Mouse (Mus musculus) liver, embryonic 13.5 days (tissue): ENCODE data around the gene Anapc11. TPM values are rescaled to one million over a fixed set of nuclear protein-coding genes. Genes with fewer than 3 reads are reported as not detected.
A peak's percentile ranks its signal among the peaks of the same experiment; 100 is the strongest.
"Not testable (repeated sequence)": the region's sequence is repeated elsewhere in the genome, so short reads cannot be mapped to it uniquely, and the experiment has no call there.

Source experiments
- ATAC-seq: fragments of 200-750 bp; cut with Nextera tagmentation; 2 replicates; pipeline ENCODE4 v1.8.0; 2017; ENCODE audit warnings: low read depth, mild to moderate bottlenecking, moderate number of reproducible peaks, moderate library complexity
- DNase-seq: peaks from one replicate; pipeline ENCODE4 v3.0.0; 2022
- H3K27ac ChIP-seq: fragments of 300-500 bp; sonication (generic); 2 replicates; pipeline ENCODE4 v1.5.1; 2015; ENCODE audit warnings: moderate library complexity, mild to moderate bottlenecking, inconsistent platforms
- H3K27me3 ChIP-seq: fragments of 300-500 bp; sonication (generic); 2 replicates; pipeline ENCODE4 v1.6.1; 2015; ENCODE audit warnings: mild to moderate bottlenecking, inconsistent platforms
- H3K36me3 ChIP-seq: fragments of 300-500 bp; sonication (generic); 2 replicates; pipeline ENCODE4 v1.6.1; 2015; ENCODE audit warnings: mild to moderate bottlenecking, inconsistent platforms
- H3K4me1 ChIP-seq: fragments of 300-500 bp; sonication (generic); replicated peaks from 2 replicates; pipeline ENCODE4 v1.6.1; 2015; ENCODE audit warnings: inconsistent platforms
- H3K4me2 ChIP-seq: fragments of 300-500 bp; sonication (generic); 2 replicates; pipeline ENCODE4 v1.6.1; 2015; ENCODE audit warnings: inconsistent platforms, mild to moderate bottlenecking, moderate library complexity
- H3K4me3 ChIP-seq: fragments of 300-500 bp; sonication (generic); replicated peaks from 2 replicates; pipeline ENCODE4 v1.5.1; 2015; ENCODE audit warnings: mild to moderate bottlenecking, inconsistent platforms
- H3K9ac ChIP-seq: fragments of 300-500 bp; sonication (generic); 2 replicates; pipeline ENCODE4 v1.6.1; 2015; ENCODE audit warnings: mild to moderate bottlenecking, inconsistent platforms
- H3K9me3 ChIP-seq: fragments of 300-500 bp; sonication (generic); replicated peaks from 2 replicates; pipeline ENCODE4 v1.6.1; 2016; ENCODE audit warnings: inconsistent platforms
- WGBS: fragments of 180-500 bp; shearing (Covaris S2); methylation state at CpG from one replicate; pipeline ENCODE4 v1.1.7; 2015; ENCODE audit not compliant: insufficient replicate concordance; 5-methylcytosine and 5-hydroxymethylcytosine counted together
- polyA plus RNA-seq: library from polyadenylated mRNA; unstranded; fragments of >200 nt; fragmentation: Nextera tagmentation; extraction: Ambion mirVana; gene quantifications from 2 replicates; pipeline ENCODE4 v1.2.1, GENCODE M21; 2015

The Anapc11 gene
- polyA plus RNA-seq, 1 experiment from 2014 or later: 102 TPM

DNA sequence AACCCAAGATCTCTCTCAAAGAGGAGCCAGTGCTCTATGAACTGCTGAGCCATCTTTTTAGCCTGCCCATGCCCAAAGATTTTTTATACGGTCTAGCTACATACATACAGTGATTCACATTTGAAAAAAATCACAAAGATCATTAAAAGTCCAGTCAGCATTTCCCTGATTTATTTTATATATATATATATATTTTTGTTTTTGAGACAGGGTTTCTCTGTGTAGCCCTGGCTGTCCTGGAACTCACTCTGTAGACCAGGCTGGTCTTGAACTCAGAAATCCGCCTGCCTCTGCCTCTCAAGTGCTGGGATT is 15.3 kb upstream of the Anapc11 start:
- not testable (repeated sequence) for H3K27me3 ChIP-seq, ATAC-seq, H3K9ac ChIP-seq, H3K27ac ChIP-seq, DNase-seq, H3K4me3 ChIP-seq, H3K9me3 ChIP-seq, H3K4me2 ChIP-seq
- WGBS: 73% methylated on average over 2 of the region's 2 CpGs
- Histone ChIP-seq H3K36me3 (peaks cover 67% of the 10 kb centered on the region), H3K4me1 (peaks cover 39% of the 10 kb centered on the region)

DNA sequence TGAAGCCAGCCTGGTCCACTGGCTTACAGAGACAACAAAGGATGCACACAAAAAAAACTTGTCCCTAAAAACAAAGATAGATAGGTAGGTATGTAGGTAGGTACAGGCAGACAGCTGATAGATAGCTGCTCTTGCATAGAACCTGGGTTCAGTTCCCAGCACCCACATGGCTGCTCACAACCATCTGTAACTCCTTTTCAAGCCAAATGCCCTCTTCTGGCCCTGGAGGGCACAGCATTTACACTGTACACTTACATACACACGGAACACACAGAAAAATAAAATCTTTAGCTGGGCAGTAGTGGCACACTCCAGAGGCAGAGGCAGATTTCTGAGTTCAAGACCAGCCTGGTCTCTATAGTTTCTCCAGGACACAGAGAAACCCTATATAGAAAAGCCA is 14.3 kb upstream of the Anapc11 start:
- H3K9ac ChIP-seq: no peak overlapping the region
- WGBS: 91% methylated on average over 1 of the region's 1 CpGs
- H3K36me3 ChIP-seq: peaks cover 67% of the 10 kb centered on the region

DNA sequence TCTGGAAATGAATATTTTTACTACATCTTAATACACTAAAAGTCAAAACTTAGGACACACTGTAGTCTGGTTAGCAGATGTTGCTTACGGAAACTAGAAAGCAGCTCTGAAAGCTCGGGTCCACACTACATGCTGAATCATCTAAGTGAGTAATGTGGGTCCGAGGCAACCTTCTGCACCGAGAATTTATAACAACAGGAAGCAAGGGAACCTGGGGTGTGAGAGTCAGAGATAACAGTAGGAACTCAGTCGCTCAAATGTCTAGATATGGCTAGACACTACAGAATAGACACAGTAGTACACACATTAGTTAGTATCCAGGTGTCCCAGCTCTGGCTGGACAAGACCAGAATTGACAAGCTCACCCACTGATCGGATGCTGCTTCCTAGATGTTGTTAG is 9.7 kb upstream of the Anapc11 start:
- 23% methylated on average over 6 of the region's 6 CpGs for WGBS
- Histone ChIP-seq H3K9me3 (no peaks in the 10 kb centered on the region), H3K4me3 (no peak overlapping the region), H3K27ac (peak overlapping the region; percentile 61), H3K4me2 (no peak overlapping the region), H3K4me1 (peaks cover 23% of the 10 kb centered on the region), H3K9ac (peak overlapping the region; percentile 40), H3K36me3 (peaks cover 97% of the 10 kb centered on the region), H3K27me3 (no peaks in the 10 kb centered on the region)
- ATAC-seq (peak; percentile 60), DNase-seq (no peak)

More for the DNA sequence above, 14.3 kb upstream of the Anapc11 start:
- no peak for DNase-seq
- Histone ChIP-seq H3K4me3 (no peak overlapping the region), H3K27me3 (no peaks in the 10 kb centered on the region), H3K4me1 (peaks cover 36% of the 10 kb centered on the region), H3K9me3 (no peaks in the 10 kb centered on the region), H3K27ac (no peak overlapping the region), H3K4me2 (no peak overlapping the region)
- no peak for ATAC-seq

DNA sequence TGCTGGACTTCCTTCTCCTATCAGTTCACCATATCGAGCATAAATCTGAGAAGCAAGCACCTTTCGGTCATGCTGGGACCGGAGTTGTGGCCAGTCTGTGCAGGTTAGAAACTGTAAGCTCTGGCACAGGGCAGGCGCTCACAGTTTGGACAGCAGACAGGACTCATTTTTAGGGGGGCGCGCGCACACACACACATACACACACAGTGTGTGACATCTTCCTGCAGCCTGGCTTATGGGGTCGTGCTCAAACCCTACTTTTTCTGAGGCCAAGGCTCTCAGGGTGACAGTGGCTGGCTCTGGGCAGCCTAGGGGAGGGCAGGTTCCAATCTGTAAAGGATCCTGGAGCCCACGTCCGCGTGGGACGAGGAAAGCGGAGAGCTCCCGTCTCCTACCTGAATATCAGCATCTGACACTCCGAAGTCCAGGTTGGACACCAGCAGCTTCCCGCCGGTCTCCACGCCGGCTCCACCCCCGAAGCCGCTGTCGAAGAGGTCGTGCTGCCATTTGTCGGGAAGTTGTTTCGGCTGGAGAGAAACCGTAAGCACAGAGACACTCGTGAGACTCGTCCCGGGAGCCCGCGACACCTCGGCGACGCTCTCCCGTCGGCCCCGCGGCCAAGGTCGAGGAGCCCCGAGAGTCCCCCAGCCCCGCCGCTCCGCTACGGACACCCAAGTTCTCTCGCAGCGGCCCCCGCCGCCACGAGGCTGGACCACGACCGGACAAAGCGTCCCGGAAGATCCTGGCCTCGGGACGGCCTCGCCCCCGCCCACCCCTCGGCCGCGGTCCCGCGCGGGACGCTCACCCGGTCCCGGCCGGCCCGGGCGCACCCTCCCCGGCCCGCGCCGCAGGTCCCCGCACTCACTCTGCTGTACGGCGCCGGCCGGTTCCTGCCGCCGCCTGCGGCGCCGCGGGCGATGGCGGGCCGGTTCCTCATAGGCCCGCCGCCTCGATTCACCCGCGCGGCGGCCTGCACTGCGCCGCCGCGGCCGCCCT is 683 bp upstream of the Anapc11 start:
- WGBS: 2% methylated on average over 88 of the region's 99 CpGs
- peak; percentile 38 for ATAC-seq

DNA sequence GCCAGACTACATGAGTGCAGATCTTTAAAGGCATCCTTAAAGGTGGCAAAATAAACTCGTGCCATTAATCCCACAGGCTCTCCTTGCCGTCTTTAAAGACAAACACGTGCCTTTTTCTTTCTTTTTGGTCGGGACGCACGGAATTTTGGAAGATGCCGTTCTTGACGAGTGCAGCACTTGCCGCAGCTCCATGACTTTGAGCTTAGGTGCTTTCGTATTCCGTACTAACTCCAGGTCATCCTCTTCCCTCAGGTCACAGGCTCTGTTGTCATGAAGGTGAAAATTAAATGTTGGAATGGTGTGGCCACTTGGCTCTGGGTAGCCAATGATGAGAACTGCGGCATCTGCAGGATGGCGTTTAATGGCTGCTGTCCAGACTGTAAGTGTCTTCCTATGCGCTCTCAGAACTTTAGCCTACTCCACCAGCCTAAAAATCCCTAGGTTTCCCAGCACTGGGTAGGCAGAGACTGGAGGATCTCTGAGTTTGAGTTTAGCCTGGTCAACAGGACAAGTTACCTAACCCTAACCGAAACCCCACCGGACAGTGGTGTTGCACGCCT is 849 bp downstream of the Anapc11 start:
- DNase-seq: no peak
- no peak for ATAC-seq

More for the DNA sequence above, 683 bp upstream of the Anapc11 start:
- no peak for DNase-seq
- Histone ChIP-seq H3K9me3 (no peaks in the 10 kb centered on the region), H3K4me1 (peaks cover 78% of the 10 kb centered on the region), H3K27me3 (no peaks in the 10 kb centered on the region), H3K27ac (peak overlapping the region; percentile 95), H3K36me3 (peaks cover 68% of the 10 kb centered on the region), H3K4me3 (peak overlapping the region; percentile 99), H3K9ac (peak overlapping the region; percentile 99), H3K4me2 (peak overlapping the region; percentile 98)

DNA sequence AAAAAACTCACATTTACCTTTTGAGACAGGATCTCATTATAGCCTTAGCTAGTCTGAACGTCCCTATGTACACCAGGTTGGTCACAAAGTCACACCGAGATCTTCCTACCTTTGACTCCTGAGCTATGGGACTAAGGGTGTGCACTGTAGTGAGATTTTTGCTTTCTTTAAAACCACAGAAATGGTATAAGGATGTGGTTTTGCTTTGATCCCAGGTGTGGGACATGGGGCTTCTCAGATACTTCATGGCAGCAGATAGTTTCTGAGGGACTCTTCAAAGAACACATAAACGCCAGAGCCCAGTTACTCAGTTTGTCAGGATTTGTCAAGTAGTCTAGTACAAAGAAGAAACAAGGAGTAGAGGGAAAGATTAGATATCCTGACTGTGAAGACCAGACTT is 2.5 kb downstream of the Anapc11 start:
- H3K27ac ChIP-seq: no peak overlapping the region
- peaks cover 79% of the 10 kb centered on the region for H3K4me1 ChIP-seq
- DNase-seq: no peak

More for the DNA sequence above, 849 bp downstream of the Anapc11 start:
- Histone ChIP-seq H3K36me3 (peaks cover 66% of the 10 kb centered on the region), H3K9ac (peak overlapping the region; percentile 99), H3K4me1 (peaks cover 85% of the 10 kb centered on the region), H3K4me3 (peak overlapping the region; percentile 99), H3K27ac (peak overlapping the region; percentile 95), H3K27me3 (no peaks in the 10 kb centered on the region), H3K9me3 (no peaks in the 10 kb centered on the region), H3K4me2 (peak overlapping the region; percentile 98)
- 43% methylated on average over 17 of the region's 17 CpGs for WGBS

DNA sequence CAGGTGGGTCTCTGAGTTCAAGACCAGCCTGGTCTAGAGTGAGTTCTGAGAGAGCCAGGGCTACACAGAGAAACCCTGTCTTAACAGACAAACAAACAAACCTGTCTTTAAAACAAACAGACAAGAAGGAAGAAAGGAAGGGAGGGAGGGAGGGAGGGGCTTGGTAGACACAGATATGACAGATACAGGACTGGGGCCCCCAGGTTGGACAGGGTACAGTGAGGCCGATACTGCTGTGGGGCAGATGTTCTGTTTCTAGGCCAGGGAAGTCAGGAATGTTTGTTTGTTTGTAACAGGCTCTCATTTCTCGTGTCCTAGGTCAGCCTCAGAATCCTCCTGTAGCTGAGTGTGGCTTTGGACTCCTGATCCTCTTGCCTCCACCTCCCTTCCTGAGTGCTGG is 5.3 kb downstream of the Anapc11 start:
- peak; percentile 81 for ATAC-seq

More for the DNA sequence above, 2.5 kb downstream of the Anapc11 start:
- no peak overlapping the region for H3K4me3 ChIP-seq
- no peak for ATAC-seq
- 0 out of 2 replicates have a peak overlapping the region, but pooled peaks have one; percentile 12 for H3K4me2 ChIP-seq
- no peaks in the 10 kb centered on the region for H3K9me3 ChIP-seq
- H3K27me3 ChIP-seq: no peaks in the 10 kb centered on the region
- H3K36me3 ChIP-seq: peaks cover 66% of the 10 kb centered on the region
- WGBS: 81% methylated on average over 3 of the region's 3 CpGs
- H3K9ac ChIP-seq: peak overlapping the region; percentile 99; the same call in 1 of the 2 replicates

DNA sequence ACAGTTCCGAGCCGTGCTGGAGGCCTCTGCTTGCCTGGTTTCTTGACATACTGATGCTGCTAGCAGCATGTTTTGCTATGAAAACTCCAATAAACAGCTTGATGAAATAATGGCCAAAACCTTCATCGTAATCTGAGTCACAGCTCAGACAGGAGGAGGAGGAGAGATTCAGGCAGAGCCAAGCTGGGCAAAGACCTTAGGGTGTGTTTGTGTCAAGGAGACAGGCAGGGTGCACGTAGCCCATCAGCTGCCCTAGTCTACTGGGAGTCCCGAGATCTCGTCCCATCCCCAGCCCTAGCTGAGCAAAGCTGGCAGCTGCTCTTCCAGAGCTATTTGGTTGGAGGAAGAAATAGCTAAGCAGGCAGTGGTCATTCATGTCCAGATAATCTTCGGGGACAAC is 7.4 kb downstream of the Anapc11 start:
- Histone ChIP-seq H3K9me3 (no peaks in the 10 kb centered on the region), H3K27ac (no peak overlapping the region; the same call in 1 of the 2 replicates), H3K4me3 (no peak overlapping the region), H3K4me1 (peaks cover 70% of the 10 kb centered on the region), H3K9ac (no peak overlapping the region), H3K4me2 (no peak overlapping the region), H3K27me3 (peaks cover 18% of the 10 kb centered on the region), H3K36me3 (peaks cover 70% of the 10 kb centered on the region)
- DNase-seq: no peak
- ATAC-seq: no peak
- WGBS: 80% methylated on average over 7 of the region's 7 CpGs

More for the DNA sequence above, 5.3 kb downstream of the Anapc11 start:
- DNase-seq: no peak
- peaks cover 63% of the 10 kb centered on the region for H3K36me3 ChIP-seq
- peak overlapping the region; percentile 64 for H3K27ac ChIP-seq
- peak overlapping the region; percentile 49 for H3K9ac ChIP-seq
- WGBS: 32% methylated on average over 2 of the region's 2 CpGs
- H3K4me2 ChIP-seq: peak overlapping the region; percentile 56
- H3K9me3 ChIP-seq: no peaks in the 10 kb centered on the region
- peak overlapping the region; percentile 12 for H3K4me3 ChIP-seq
- H3K4me1 ChIP-seq: peaks cover 78% of the 10 kb centered on the region
- H3K27me3 ChIP-seq: peaks cover 10% of the 10 kb centered on the region

DNA sequence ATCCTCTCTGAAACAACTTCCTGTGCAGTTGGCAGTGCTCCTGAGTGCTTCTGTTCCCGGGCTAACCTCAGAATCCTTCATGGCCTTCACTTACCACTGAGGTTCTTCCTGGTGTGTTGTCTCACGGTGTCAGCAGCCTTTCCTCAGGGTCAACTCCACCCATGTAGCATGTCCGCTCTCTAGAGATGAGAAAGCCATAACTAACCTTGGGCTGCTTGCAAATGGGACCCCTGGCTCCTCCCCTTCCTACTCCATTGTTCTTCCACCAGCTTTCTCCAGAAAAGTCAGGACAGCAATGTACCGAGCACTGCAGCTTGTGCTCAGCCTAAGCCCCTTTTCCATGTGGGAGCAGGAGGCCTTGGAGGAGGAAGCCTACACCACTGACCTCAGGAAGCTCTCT is 8.5 kb downstream of the Anapc11 start:
- H3K4me2 ChIP-seq: no peak overlapping the region
- no peak overlapping the region for H3K27ac ChIP-seq
- no peaks in the 10 kb centered on the region for H3K9me3 ChIP-seq
- no peak for DNase-seq
- ATAC-seq: no peak
- H3K9ac ChIP-seq: no peak overlapping the region
- no peak overlapping the region for H3K4me3 ChIP-seq
- H3K27me3 ChIP-seq: peaks cover 18% of the 10 kb centered on the region
- peaks cover 63% of the 10 kb centered on the region for H3K4me1 ChIP-seq
- 76% methylated on average over 4 of the region's 4 CpGs for WGBS
- H3K36me3 ChIP-seq: peaks cover 74% of the 10 kb centered on the region

DNA sequence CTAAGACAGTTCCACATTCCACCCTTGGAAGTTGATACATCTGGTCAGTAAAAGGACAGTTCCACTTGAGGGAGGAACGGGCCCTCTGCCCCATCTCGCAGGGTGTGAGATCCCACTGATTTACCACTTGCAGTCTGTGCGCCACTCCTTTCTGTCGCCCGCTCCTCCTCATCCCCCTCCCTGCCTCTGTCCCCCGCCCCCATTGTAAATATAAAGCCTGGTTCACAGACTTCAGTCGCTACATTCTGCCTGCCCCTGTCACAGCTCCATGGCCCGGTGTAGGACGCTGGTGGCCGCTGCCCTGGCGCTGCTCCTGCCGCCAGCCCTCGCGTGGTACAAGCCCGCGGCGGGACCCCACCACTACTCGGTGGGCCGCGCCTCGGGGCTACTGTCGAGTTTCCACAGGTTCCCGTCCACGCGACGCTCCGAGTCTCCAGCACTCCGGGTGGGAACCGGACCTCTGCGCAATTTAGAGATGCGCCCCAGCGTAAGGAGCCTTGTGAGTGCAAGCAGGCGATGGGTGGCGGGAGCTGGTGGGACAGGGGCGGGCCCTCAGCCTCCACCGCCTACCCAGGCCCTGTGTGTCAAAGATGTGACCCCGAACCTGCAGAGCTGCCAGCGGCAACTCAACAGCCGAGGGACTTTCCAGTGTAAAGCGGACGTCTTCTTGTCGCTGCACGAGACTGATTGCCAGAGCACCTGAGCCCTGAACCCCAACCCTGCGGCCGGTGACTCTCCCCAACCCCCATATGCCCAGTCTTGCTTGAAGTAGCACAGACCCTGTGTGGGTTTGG is 10.2 kb downstream of the Anapc11 start, which contains the start of gene Npb:
Gene Npb (plus strand): TSS at position 237 of the 794 bp plus-strand sequence.
- H3K4me3 ChIP-seq: peak within 1 kb of the TSS; percentile 43
- H3K4me1 ChIP-seq: peaks cover 51% of the 10 kb centered on the region
- DNase-seq (no peak), ATAC-seq (no peak)
- H3K4me2 ChIP-seq: peak within 1 kb of the TSS; percentile 60
- peaks cover 74% of the 10 kb centered on the region for H3K36me3 ChIP-seq
- H3K27ac ChIP-seq: peak within 1 kb of the TSS; percentile 70
- no peaks in the 10 kb centered on the region for H3K9me3 ChIP-seq
- peak within 1 kb of the TSS; percentile 55 for H3K9ac ChIP-seq
- peaks cover 18% of the 10 kb centered on the region for H3K27me3 ChIP-seq
- WGBS: 23% methylated on average over 45 of the region's 45 CpGs

DNA sequence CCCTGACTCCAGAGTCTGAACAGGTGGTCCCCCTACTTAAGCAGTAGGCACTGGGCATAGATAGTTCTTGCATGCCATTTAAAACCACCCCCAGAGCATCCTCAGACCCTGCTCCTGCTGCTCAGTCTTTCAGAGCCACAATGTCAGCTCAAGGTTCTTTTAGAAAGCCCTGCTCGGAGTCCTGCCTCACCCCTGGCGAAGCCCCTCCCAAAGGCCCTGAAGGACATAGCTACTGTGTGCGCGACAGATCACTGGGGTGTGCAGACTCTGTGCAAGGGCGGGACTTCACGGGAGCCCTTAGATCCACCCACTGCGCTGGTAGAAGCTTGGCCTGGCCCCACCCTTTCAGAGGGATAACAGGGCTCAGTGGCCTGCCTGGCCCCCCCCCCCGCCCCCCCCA is 11.0 kb downstream of the Anapc11 start:
- Histone ChIP-seq H3K9ac (peak overlapping the region; percentile 55), H3K4me2 (peak overlapping the region; percentile 60), H3K27me3 (peaks cover 18% of the 10 kb centered on the region), H3K4me1 (peaks cover 43% of the 10 kb centered on the region), H3K9me3 (no peaks in the 10 kb centered on the region), H3K36me3 (peaks cover 76% of the 10 kb centered on the region), H3K4me3 (0 out of 2 replicates have a peak overlapping the region, but pooled peaks have one; percentile 43), H3K27ac (peak overlapping the region; percentile 70; the same call in 1 of the 2 replicates)
- peak; percentile 71 for ATAC-seq
- WGBS: 22% methylated on average over 7 of the region's 8 CpGs
- DNase-seq: no peak
